Mouse (Mus musculus): Measurements from ENCODE around the gene Fahd1.

DNA sequence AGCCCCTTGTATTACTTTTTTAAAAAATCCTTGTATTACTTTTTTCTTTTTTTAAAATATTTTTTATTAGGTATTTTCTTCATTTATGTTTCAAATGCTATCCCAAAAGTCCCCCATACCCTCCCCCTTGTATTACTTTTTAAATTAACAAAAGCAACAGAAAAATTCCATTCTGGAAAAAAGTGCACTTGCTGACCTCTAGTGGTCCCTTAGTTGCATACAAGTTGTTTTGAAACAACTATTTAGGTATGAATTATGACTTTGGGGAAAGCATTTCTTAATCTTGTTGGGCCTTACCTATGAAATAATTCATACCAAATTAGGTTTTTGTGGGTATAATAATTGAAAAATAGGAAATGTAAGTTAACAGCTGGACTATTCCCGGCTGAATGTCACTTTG, 32.7 kb downstream of the Fahd1 start:
- TF ChIP-seq CTCF (IDR thresholded peaks at IDR 0.05; ENCODE audit: borderline replicate concordance, insufficient read depth, low read length) (no peak), POLR2A (IDR thresholded peaks at IDR 0.05; ENCODE audit: low read depth, low read length) (no peak)
